Mouse (Mus musculus) spleen, adult 2 months (tissue): ENCODE results near the gene Foxf2. TPM values are rescaled to one million over a fixed set of nuclear protein-coding genes. Genes with fewer than 3 reads are reported as not detected.

ENCODE experiments used
- DNase-seq, 2 experiments: peaks; one replicate each; pipeline versions ENCODE4 v3.0.0 to v3.0.0-alpha.2; 2012 to 2021; ENCODE audit warnings: low spot score in 2 of 2, low read depth in 1 of 2
- H3K27ac ChIP-seq: fragments of 200-500 bp; 2 replicates; pipeline ENCODE4 v1.5.1; 2012; ENCODE audit warnings: low read length, inconsistent platforms; ENCODE audit not compliant: insufficient read depth
- H3K27me3 ChIP-seq: fragments of 200-500 bp; 2 replicates; pipeline ENCODE4 v1.6.1; 2012; ENCODE audit warnings: mild to moderate bottlenecking, moderate library complexity, low read length, inconsistent platforms; ENCODE audit not compliant: control insufficient read depth, insufficient read depth
- H3K36me3 ChIP-seq: fragments of 200-500 bp; 2 replicates; pipeline ENCODE4 v1.6.1; 2012; ENCODE audit warnings: mild to moderate bottlenecking, low read length, inconsistent platforms; ENCODE audit not compliant: control insufficient read depth, insufficient read depth
- H3K4me1 ChIP-seq: fragments of 200-500 bp; 2 replicates; pipeline ENCODE4 v1.6.1; 2011; ENCODE audit warnings: inconsistent platforms; ENCODE audit not compliant: control insufficient read depth, insufficient read depth, insufficient read length
- H3K4me3 ChIP-seq: fragments of 200-500 bp; 2 replicates; pipeline ENCODE4 v1.5.1; 2011; ENCODE audit warnings: mild to moderate bottlenecking, inconsistent platforms; ENCODE audit not compliant: insufficient read depth, insufficient read length; ENCODE audit errors: extremely low read depth
- CTCF ChIP-seq: fragments of 200-500 bp; IDR thresholded peaks from 2 replicates; pipeline ENCODE4 v1.5.1; 2011; ENCODE audit warnings: mild to moderate bottlenecking, inconsistent platforms; ENCODE audit not compliant: insufficient read depth, insufficient read length, insufficient replicate concordance; ENCODE audit errors: extremely low read depth
- POLR2A ChIP-seq: fragments of 200-500 bp; IDR thresholded peaks from 2 replicates; pipeline ENCODE4 v1.6.1; 2011; ENCODE audit warnings: low read depth, low read length, inconsistent platforms
- WGBS: fragments of 180-500 bp; shearing (Covaris S2); methylation state at CpG from one replicate; pipeline ENCODE4 v1.1.7; 2018; 5-methylcytosine and 5-hydroxymethylcytosine counted together
- polyA plus RNA-seq: library from polyadenylated mRNA; depleted of rRNA; stranded (reverse); fragments of >200 nt; gene quantifications from 2 replicates; pipeline ENCODE4 v1.2.3, GENCODE M21; 2012

The Foxf2 gene
- polyA plus RNA-seq, 1 experiment = 0.04 TPM

DNA sequence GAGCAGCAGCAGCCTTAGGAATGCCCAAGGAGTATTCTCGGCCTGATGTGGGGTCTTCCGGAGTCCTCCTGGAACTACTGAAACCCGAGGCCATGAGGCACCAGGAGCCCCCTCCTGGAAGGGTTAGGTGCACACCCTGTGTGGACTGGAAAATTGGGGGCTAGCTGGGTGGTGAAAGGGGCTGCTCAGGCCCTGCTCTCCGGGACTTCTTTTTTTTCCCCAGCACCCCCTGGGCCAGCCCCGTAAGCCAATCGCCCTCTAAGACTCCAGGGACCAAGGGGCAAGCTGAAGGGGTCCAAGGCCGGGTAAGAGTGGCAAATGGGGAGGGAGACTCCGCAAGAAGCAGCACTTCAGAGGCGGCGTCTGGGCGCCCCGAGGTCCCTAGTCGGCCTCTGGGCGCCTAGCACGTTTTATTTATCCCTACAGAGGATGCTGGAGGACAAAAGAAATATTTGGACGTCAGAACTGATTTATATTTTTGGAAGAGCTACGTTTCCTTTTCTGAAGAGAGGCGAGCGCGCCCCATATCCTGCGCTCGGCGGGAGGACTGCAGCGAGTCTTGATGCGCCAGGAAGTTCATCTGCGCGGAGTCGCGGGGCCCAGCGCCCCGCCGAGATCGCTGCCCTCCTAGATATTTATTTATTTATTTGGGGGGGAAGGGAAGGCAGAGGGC lies 5.7 kb upstream of the Foxf2 start:
- TF ChIP-seq CTCF = no peak
- TF ChIP-seq POLR2A = no peak
- no peaks in the 10 kb centered on the region for H3K4me1 ChIP-seq
- H3K36me3 ChIP-seq = no peaks in the 10 kb centered on the region
- H3K27me3 ChIP-seq = peaks cover 35% of the 10 kb centered on the region
- WGBS = 2% methylated on average over 33 of the region's 33 CpGs
- no peak overlapping the region for H3K4me3 ChIP-seq
- DNase-seq = no peak
- H3K27ac ChIP-seq = no peak overlapping the region

DNA sequence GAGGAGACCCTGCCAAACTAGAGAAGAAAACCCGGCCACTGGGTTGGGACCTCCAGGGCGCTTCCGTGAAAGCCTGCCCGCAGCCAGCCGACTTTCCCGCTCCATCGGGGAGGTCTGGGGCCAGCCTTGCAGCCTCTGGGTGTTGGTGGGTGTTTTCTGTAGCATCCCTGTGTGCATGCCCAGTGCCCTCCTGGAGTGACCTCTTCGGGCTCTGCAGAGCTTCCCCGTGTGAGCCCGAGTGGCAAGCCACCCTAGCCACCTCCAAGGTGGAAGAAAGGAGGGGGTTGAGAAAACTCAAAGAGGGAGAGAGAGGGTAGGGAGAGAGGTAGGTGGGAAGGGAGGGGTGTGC lies 5.1 kb upstream of the Foxf2 start:
- H3K4me3 ChIP-seq = no peak overlapping the region
- 6% methylated on average over 10 of the region's 10 CpGs for WGBS
- H3K36me3 ChIP-seq = no peaks in the 10 kb centered on the region
- no peak overlapping the region for H3K27ac ChIP-seq
- peaks cover 38% of the 10 kb centered on the region for H3K27me3 ChIP-seq
- TF ChIP-seq CTCF (no peak), POLR2A (no peak)
- no peaks in the 10 kb centered on the region for H3K4me1 ChIP-seq
- no peak for DNase-seq

- H3K4me1 ChIP-seq = no peaks in the 10 kb centered on the region; the same call in 1 of the 2 replicates
- peaks cover 42% of the 10 kb centered on the region for H3K27me3 ChIP-seq
- no peaks in the 10 kb centered on the region for H3K36me3 ChIP-seq
- no peak overlapping the region for H3K27ac ChIP-seq
- DNase-seq = no peak
- no peak for TF ChIP-seq CTCF
- TF ChIP-seq POLR2A = no peak
- no peak overlapping the region for H3K4me3 ChIP-seq
- 33% methylated on average over 4 of the region's 4 CpGs for WGBS
Measured at GRCm38 (mm10) chr13:31620937-31621336, 4.7 kb upstream of the Foxf2 start.

DNA sequence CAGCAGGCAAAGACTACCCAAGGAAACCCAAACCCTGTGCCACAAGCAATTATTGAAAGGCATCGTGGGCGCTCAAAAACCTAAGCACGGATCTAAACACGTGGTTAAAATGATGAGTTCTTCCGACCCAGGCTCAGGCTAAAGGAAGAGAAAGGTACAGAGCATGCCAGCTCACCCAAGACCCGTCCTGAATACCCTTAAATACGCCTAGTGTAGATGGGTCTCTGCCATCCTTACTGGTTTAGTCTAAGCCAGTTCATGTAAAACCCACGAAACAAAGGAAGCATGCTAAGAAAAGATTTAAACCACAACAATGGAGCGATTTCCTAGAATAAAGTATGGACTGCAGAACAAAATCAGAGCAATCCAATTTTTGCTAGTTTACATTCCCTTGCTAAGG lies 3.9 kb upstream of the Foxf2 start:
- peaks cover 8% of the 10 kb centered on the region for H3K4me1 ChIP-seq
- no peak overlapping the region for H3K4me3 ChIP-seq
- 6% methylated on average over 9 of the region's 9 CpGs for WGBS
- no peak for DNase-seq
- TF ChIP-seq CTCF = no peak
- no peak for TF ChIP-seq POLR2A
- no peaks in the 10 kb centered on the region for H3K36me3 ChIP-seq
- peaks cover 45% of the 10 kb centered on the region for H3K27me3 ChIP-seq
- no peak overlapping the region for H3K27ac ChIP-seq

- Histone ChIP-seq H3K27ac (no peak overlapping the region), H3K4me1 (peaks cover 8% of the 10 kb centered on the region), H3K4me3 (no peak overlapping the region), H3K27me3 (peaks cover 45% of the 10 kb centered on the region), H3K36me3 (no peaks in the 10 kb centered on the region)
- no peak for DNase-seq
- TF ChIP-seq POLR2A (no peak), CTCF (no peak)
- WGBS = 6% methylated on average over 3 of the region's 3 CpGs
Measured at GRCm38 (mm10) chr13:31622371-31622770, 3.2 kb upstream of the Foxf2 start.

DNA sequence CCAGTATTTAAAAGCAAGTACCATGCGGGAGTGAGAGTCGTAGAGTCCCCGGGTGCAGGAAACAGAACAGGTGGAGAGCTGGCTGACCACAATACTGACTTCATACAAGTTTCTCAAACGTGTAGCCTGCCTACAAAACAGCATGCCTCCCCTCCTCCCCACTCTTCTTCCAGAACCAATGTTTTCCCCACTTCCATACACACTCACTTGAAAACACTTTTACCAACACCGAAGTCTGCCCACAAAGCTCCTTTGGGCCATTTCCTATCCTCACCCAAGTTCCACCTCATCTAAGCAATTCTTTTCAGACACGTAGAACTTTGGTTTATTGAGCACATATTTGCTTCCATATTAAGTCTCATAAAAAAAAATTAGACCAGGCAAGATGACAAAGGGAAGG lies 2.3 kb upstream of the Foxf2 start:
- WGBS = 6% methylated on average over 6 of the region's 6 CpGs

More for the DNA sequence above, 2.3 kb upstream of the Foxf2 start:
- no peak for DNase-seq
- no peak overlapping the region for H3K27ac ChIP-seq
- peaks cover 45% of the 10 kb centered on the region for H3K27me3 ChIP-seq
- no peak overlapping the region for H3K4me3 ChIP-seq
- H3K4me1 ChIP-seq = peaks cover 8% of the 10 kb centered on the region
- TF ChIP-seq CTCF = no peak
- no peak for TF ChIP-seq POLR2A
- no peaks in the 10 kb centered on the region for H3K36me3 ChIP-seq
